Mouse (Mus musculus) CD4-positive naive resting alpha-beta T cell, adult 57 days (primary cell): ENCODE data around the gene Gm21789. TPM values are rescaled to one million over a fixed set of nuclear protein-coding genes. Genes with fewer than 3 reads are reported as not detected.

ENCODE experiments used
- total RNA-seq: library from RNA; stranded (reverse); gene quantifications from one replicate; pipeline ENCODE4 v1.2.4, GENCODE M21; 2023

Gm21789 gene
- total RNA-seq: not detected

DNA sequence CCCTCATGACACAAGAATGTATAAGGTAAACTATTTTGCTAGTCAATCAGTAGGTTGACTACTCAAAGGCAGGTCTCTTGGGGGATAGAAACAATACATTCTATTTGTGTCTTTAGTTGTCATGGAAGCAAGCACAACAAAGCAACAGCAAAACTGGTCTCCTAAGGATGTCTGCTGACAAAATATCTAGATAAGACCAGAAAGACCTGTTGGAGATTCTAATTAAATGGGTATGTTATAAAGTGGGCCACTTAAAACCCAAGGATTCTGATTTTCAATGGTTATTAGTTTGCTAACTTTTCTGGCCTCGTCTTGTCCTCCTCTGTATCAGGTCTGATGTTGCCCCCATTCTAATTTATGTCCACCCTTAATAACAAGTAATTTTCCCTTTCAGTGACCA, at the start of gene Gm21789:
Gene Gm21789 (plus strand): TSS at position 301 of the 400 bp plus-strand sequence.

DNA sequence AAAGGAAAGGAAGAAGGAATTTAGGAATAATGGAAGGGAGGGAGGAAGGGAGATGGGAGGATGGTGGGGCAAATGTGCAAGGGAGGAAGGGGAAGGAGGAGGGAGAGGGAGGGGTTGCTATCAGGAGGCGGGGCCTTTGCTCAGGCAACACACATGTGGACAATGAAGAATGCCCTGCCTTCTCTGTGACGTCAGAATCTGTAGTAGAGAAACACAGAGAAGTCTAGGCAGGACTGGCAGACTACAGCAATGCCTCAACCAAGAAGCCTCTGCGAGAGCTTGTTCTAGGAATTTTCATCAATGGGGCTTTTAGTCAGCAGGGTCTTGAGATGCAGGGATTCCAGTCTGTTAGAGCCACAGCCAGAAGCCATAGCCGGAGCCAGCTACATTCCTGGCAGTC, 47.2 kb upstream of the Gm21789 start, which contains the start of gene Btbd35f30:
Gene Btbd35f30 (plus strand): TSS at position 301 of the 400 bp plus-strand sequence.

DNA sequence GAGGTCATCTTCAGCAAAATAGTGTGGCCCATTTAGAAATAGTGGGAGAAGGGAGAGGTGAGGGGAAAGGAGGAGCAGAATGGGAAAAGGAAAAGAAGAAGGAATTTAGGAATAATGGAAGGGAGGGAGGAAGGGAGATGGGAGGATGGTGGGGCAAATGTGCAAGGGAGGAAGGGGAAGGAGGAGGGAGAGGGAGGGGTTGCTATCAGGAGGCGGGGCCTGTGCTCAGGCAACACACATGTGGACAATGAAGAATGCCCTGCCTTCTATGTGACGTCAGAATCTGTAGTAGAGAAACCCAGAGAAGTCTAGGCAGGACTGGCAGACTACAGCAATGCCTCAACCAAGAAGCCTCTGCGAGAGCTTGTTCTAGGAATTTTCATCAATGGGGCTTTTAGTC, 32.0 kb downstream of the Gm21789 start, which contains the start of gene Btbd35f5:
Gene Btbd35f5 (plus strand): TSS at position 301 of the 400 bp plus-strand sequence.

Other genes with a start within 250 kb of the Gm21789 start
- not detected for gene Btbd35f21, start 215.7 kb upstream of the Gm21789 start, total RNA-seq
- gene Btbd35f30, start 47.1 kb upstream of the Gm21789 start, total RNA-seq: not detected
- not detected for gene Btbd35f5, start 32.1 kb downstream of the Gm21789 start, total RNA-seq